Mouse (Mus musculus) embryonic facial prominence, embryonic 12.5 days (tissue): ENCODE data around the gene Dydc2. TPM values are rescaled to one million over a fixed set of nuclear protein-coding genes. Genes with fewer than 3 reads are reported as not detected.
"Not testable (repeated sequence)": the region's sequence is repeated elsewhere in the genome, so short reads cannot be mapped to it uniquely, and the experiment has no call there.

ENCODE experiments used
- ATAC-seq: fragments of 200-750 bp; cut with Nextera tagmentation; 2 replicates; pipeline ENCODE4 v1.8.0; 2017; ENCODE audit not compliant: insufficient number of reproducible peaks, insufficient read depth, low FRiP score, low TSS enrichment
- H3K27ac ChIP-seq: fragments of 300-500 bp; sonication (generic); 2 replicates; pipeline ENCODE4 v1.5.1; 2016; ENCODE audit warnings: mild to moderate bottlenecking
- H3K27me3 ChIP-seq: fragments of 300-500 bp; sonication (generic); 2 replicates; pipeline ENCODE4 v1.6.1; 2016; ENCODE audit warnings: mild to moderate bottlenecking, moderate library complexity
- H3K36me3 ChIP-seq: fragments of 300-500 bp; sonication (generic); 2 replicates; pipeline ENCODE4 v1.6.1; 2016; ENCODE audit warnings: mild to moderate bottlenecking
- H3K4me1 ChIP-seq: fragments of 300-500 bp; sonication (generic); 2 replicates; pipeline ENCODE4 v1.6.1; 2016
- H3K4me2 ChIP-seq: fragments of 300-500 bp; sonication (generic); replicated peaks from 2 replicates; pipeline ENCODE4 v1.6.1; 2016; ENCODE audit warnings: mild to moderate bottlenecking, moderate library complexity
- H3K4me3 ChIP-seq: fragments of 300-500 bp; sonication (generic); 2 replicates; pipeline ENCODE4 v1.5.1; 2016; ENCODE audit warnings: mild to moderate bottlenecking
- H3K9ac ChIP-seq: fragments of 300-500 bp; sonication (generic); 2 replicates; pipeline ENCODE4 v1.6.1; 2016; ENCODE audit warnings: mild to moderate bottlenecking, moderate library complexity
- H3K9me3 ChIP-seq: fragments of 300-500 bp; sonication (generic); 2 replicates; pipeline ENCODE4 v1.6.1; 2016; ENCODE audit warnings: mild to moderate bottlenecking, moderate library complexity
- WGBS: fragments of 180-500 bp; shearing (Covaris S2); methylation state at CpG from one replicate; pipeline ENCODE4 v1.1.7; 2016; 5-methylcytosine and 5-hydroxymethylcytosine counted together
- polyA plus RNA-seq: library from polyadenylated mRNA; unstranded; fragments of >200 nt; fragmentation: Nextera tagmentation; extraction: Ambion mirVana; gene quantifications from 2 replicates; pipeline ENCODE4 v1.2.1, GENCODE M21; 2016

Dydc2 gene
- polyA plus RNA-seq, 1 experiment from 2014 or later = 0.20 TPM

DNA sequence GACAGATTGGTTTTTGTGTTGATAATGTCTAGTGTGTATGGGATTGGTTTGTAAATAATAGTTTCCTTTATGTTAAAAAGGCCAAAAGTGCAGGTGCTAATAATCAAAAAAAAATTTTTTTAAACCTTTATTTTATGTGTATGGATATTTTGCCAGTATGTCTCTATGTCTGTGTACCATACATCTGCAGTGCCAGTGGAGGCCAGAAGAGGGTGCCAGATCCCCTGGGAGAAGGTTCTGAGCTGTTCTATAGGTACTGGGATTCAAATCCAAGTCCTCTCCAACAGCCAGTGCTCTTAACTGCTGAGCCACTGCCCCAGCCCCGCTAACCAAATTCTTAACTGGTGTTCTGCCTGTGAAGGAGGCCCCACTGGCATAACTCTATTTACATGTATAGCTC is 18.5 kb upstream of the Dydc2 start:
- Histone ChIP-seq H3K9me3 (no peaks in the 10 kb centered on the region), H3K4me1 (no peaks in the 10 kb centered on the region), H3K27me3 (no peaks in the 10 kb centered on the region), H3K4me2 (no peak overlapping the region), H3K36me3 (no peaks in the 10 kb centered on the region), H3K9ac (no peak overlapping the region), H3K4me3 (no peak overlapping the region), H3K27ac (no peak overlapping the region)
- 69% methylated on average over 1 of the region's 1 CpGs for WGBS
- ATAC-seq = no peak

DNA sequence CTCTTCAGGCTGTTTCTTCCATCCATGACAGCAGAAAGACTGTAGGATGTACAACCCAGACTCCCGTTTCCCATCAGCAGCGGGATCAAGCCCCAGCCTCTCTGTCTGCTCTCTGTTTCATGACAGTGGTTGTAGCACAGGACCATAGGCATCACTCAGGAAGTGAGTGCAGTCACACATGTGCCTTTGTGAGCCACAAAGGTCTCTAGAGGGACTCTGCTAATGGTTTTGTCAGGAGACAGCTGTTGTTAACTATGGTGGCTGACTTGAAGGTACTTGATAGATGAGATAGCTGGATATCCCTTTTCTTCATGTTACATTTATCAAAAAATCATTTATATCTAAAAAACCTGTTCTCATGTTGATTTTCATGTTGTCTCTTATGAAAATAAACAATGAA is 13.4 kb upstream of the Dydc2 start:
- no peak for ATAC-seq
- H3K9me3 ChIP-seq = no peaks in the 10 kb centered on the region
- H3K4me3 ChIP-seq = no peak overlapping the region
- H3K27me3 ChIP-seq = no peaks in the 10 kb centered on the region
- H3K9ac ChIP-seq = no peak overlapping the region
- WGBS = 80% methylated on average over 2 of the region's 2 CpGs
- H3K4me1 ChIP-seq = no peaks in the 10 kb centered on the region
- no peak overlapping the region for H3K27ac ChIP-seq
- H3K36me3 ChIP-seq = no peaks in the 10 kb centered on the region
- H3K4me2 ChIP-seq = no peak overlapping the region

DNA sequence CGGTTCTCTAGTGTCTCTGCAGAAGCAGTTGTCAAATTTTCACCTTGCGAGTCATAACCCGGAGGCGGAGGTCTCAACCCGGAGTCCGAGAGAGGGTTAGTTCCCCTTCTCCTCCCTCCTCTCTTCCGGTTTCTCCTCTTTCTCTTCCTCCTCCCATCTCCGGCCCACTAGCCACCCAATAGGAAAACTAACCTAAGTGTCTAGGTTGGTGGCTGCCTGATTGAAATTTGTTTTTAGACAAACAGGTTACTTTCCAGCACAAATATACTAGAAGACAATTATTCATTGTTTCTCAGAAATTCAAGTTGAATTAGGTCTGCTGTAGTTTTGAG is 3.9 kb upstream of the Dydc2 start:
- H3K27ac ChIP-seq = no peak overlapping the region
- no peak overlapping the region for H3K9ac ChIP-seq
- WGBS = 3% methylated on average over 8 of the region's 8 CpGs
- ATAC-seq = no peak
- peak overlapping the region; percentile 41 for H3K4me3 ChIP-seq
- H3K9me3 ChIP-seq = no peaks in the 10 kb centered on the region
- H3K27me3 ChIP-seq = no peaks in the 10 kb centered on the region
- peak overlapping the region; percentile 64 for H3K4me2 ChIP-seq
- H3K36me3 ChIP-seq = no peaks in the 10 kb centered on the region
- 0 out of 2 replicates have a peak, but pooled peaks cover 3% of the 10 kb centered on the region for H3K4me1 ChIP-seq

DNA sequence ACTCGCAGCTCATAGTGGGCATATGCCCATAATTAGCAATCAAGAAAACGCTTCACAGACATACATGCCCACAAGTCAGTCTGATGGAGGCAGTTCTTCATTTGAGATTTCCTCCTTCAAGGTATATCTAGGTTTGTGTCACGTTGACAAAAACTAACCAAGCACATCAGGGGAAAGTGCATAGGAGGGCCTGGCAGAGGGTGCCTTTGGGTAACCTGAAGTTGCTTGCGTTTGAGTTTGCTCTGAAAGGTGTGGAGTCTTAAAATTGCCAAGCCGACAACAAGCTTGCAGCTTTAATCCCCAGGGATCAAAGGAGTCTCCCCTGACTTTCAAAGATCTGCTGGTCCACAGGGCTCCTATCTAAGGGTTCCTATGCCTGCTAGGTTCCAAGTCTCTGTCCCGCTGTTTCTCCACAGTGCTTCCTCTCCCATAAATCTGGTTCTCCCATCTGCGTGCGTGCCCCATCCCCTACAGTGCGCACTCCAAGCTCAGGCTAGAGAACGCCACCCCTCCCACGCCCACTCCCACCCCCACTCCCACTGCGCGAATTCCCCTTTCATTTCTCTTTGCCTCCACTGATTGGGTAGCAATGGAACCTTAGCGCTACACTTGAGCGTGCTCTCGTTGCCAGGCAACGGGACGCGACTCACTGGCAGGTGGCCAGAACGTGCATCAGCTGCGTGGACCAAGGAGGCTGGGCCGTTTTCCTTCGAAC is 3.4 kb upstream of the Dydc2 start, which contains the start of gene Dydc1:
Dydc1 (plus strand) TSS at position 683 of the 715 bp plus-strand sequence.
- ATAC-seq = peak; percentile 91
- Histone ChIP-seq H3K4me2 (peak within 1 kb of the TSS; percentile 64), H3K9ac (no peak within 1 kb of the TSS), H3K27ac (no peak within 1 kb of the TSS), H3K9me3 (no peaks in the 10 kb centered on the region), H3K4me1 (0 out of 2 replicates have a peak, but pooled peaks cover 3% of the 10 kb centered on the region), H3K4me3 (peak within 1 kb of the TSS; percentile 41), H3K36me3 (no peaks in the 10 kb centered on the region), H3K27me3 (no peaks in the 10 kb centered on the region)
- WGBS = 14% methylated on average over 23 of the region's 23 CpGs

DNA sequence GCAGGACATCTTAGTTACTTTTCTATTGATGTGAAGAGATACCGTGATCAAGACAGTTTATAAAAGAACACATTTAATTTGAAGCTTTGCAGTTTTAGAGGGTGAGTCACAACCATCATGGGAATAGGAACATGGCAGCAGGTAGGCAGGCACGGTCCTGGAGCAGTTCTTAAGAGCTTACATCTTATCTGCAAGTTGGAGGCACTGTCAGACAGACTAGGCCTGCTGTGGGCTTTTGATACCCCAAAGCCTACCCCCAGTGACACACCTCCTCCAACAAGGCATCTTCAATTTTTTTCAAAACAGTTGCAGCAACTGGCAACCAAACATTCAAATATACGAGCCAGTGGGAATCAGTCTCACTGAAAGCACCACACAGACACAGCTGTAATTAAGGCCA is 1.3 kb upstream of the Dydc2 start:
- no peak overlapping the region for H3K4me3 ChIP-seq
- no peak for ATAC-seq
- no peaks in the 10 kb centered on the region for H3K36me3 ChIP-seq
- H3K27ac ChIP-seq = no peak overlapping the region
- H3K9ac ChIP-seq = no peak overlapping the region
- no peaks in the 10 kb centered on the region for H3K27me3 ChIP-seq
- H3K4me1 ChIP-seq = 0 out of 2 replicates have a peak, but pooled peaks cover 3% of the 10 kb centered on the region
- H3K9me3 ChIP-seq = no peaks in the 10 kb centered on the region
- no peak overlapping the region for H3K4me2 ChIP-seq
- WGBS = 74% methylated on average over 3 of the region's 3 CpGs

DNA sequence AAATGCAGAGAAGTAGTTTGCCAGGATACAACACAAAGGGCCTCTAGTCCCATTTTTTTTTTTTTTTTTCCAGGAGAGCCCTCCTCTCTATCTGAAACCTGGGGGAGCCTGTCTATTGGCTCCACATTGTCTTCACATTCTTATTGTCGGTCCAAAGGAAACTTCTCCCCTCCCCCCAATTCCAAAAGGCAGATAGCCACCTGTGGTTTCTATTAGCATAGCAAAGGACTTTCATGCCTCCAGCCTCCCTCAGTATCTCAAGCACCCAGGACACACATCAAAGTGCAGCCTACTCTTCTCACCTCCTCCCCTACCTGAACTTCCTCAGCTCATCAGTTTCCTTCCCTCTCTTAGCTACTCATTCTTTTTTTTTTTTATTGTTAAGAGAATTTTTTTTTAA is 2.6 kb downstream of the Dydc2 start:
- Histone ChIP-seq H3K27ac (no peak overlapping the region), H3K9me3 (no peaks in the 10 kb centered on the region), H3K36me3 (no peaks in the 10 kb centered on the region), H3K9ac (no peak overlapping the region), H3K4me1 (no peaks in the 10 kb centered on the region), H3K27me3 (no peaks in the 10 kb centered on the region), H3K4me2 (no peak overlapping the region), H3K4me3 (no peak overlapping the region)
- 12% methylated on average over 1 of the region's 1 CpGs for WGBS
- ATAC-seq = no peak

DNA sequence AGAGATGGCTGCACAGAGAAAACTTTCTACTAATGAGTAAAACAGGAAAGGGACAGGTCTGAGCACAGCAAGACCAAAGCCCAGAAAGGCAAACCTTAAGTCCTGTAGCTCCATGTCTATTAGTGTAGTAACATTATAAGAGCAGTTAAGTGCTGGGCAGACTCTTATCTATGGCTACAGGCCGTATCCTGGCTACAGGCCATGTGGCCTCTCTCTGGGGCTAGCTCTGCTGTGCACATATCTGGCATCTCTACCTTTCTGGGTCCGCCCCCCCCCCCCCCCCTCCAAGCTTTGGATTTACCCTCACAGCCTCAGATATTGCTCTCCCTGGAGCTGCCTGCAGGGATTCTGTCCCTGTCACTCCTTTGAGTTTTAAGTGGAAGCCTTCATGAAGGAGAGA is 3.8 kb downstream of the Dydc2 start:
- no peaks in the 10 kb centered on the region for H3K9me3 ChIP-seq
- H3K27me3 ChIP-seq = no peaks in the 10 kb centered on the region
- no peak overlapping the region for H3K4me2 ChIP-seq
- H3K4me1 ChIP-seq = no peaks in the 10 kb centered on the region
- no peak for ATAC-seq
- H3K27ac ChIP-seq = no peak overlapping the region
- H3K4me3 ChIP-seq = no peak overlapping the region
- H3K36me3 ChIP-seq = no peaks in the 10 kb centered on the region
- no peak overlapping the region for H3K9ac ChIP-seq
- 59% methylated on average over 2 of the region's 2 CpGs for WGBS

DNA sequence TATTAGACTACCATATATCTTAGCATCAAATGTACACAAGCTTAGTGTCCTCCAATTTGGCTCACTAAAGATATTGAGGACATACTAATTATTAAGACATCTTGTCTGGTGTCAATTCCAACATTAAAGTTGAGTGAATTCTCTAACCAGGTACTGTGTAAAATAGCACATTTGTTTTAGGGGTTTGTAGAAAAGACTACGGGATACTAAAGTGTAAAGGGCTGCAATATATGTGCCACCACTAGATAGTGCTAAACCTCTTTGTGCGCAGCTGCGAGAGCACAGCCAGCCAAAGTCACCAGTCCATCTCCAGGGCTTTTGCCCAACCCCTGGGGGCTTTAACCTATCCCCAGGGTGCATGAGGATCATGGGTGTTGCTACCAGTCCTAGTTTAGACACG is 15.8 kb downstream of the Dydc2 start:
- H3K9me3 ChIP-seq, H3K36me3 ChIP-seq, H3K27me3 ChIP-seq, H3K4me1 ChIP-seq, ATAC-seq, H3K4me3 ChIP-seq, H3K27ac ChIP-seq, H3K4me2 ChIP-seq, H3K9ac ChIP-seq: not testable (repeated sequence)
- 69% methylated on average over 3 of the region's 4 CpGs for WGBS

DNA sequence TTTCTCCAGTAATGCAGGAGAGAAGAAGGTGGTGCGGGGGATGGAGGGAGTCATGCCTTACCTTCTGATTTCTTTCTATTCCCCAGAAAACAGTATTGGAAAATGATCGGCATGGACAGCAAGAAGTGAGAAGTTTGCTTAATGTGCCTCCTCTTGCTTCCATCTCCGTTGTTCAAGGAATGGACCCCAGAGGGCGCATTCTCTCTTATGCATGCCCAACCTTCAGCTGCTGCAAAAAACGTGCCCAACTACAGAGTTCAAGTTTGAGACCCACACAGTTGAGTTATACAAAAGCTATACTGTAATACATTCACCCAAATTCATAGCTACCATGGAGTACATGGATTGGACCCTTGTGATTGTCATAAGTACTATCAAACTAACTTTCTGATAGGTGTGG is 16.5 kb downstream of the Dydc2 start:
- H3K9ac ChIP-seq = no peak overlapping the region
- H3K36me3 ChIP-seq = no peaks in the 10 kb centered on the region
- H3K4me1 ChIP-seq = no peaks in the 10 kb centered on the region
- no peaks in the 10 kb centered on the region for H3K27me3 ChIP-seq
- no peaks in the 10 kb centered on the region; the same call in 1 of the 2 replicates for H3K9me3 ChIP-seq
- H3K27ac ChIP-seq = no peak overlapping the region
- ATAC-seq = no peak
- 70% methylated on average over 5 of the region's 5 CpGs for WGBS
- no peak overlapping the region for H3K4me3 ChIP-seq
- H3K4me2 ChIP-seq = no peak overlapping the region

DNA sequence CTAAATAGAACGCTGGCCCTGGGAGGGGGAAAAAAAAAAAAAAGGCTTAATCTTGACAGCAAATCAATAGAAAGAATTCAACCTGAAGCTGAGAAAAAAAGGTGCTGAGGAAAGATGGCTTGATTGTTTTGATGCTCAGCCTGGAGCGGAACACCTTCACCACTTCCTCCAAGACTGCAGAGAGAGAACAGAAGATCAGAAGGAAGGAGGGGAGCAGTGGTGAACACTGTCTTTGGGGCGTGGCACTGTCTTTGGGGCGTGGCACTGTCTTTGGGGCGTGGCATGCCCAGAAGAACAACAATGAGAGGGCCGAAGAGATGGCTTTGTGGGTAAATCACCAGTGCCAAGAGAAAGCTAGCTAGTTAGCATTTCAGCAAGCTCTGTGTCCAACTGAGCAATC is 18.5 kb downstream of the Dydc2 start:
- Histone ChIP-seq H3K27ac (no peak overlapping the region), H3K36me3 (no peaks in the 10 kb centered on the region), H3K9ac (no peak overlapping the region), H3K4me1 (no peaks in the 10 kb centered on the region), H3K27me3 (no peaks in the 10 kb centered on the region), H3K9me3 (no peaks in the 10 kb centered on the region; the same call in 1 of the 2 replicates), H3K4me3 (no peak overlapping the region), H3K4me2 (no peak overlapping the region)
- no peak for ATAC-seq
- WGBS = 67% methylated on average over 6 of the region's 6 CpGs

DNA sequence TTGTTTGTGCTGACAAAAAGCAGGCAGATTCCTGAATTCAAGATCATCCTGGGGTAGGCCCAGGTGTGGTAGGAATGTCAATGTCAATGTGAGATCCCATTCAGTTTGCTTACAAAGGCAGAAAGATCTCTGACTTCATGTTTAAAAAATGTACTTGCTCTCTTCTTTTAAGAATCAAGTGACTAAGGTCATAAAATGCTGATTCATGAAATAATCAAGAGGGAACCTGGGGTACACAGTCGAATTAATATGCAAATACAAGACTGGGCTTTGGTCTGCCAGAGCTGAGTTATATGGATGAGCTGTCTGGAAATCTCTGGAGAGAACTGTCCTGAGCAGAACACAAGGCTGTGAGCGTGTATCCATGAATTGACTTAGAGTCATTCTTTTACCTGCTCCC is 21.6 kb downstream of the Dydc2 start:
- no peaks in the 10 kb centered on the region for H3K27me3 ChIP-seq
- ATAC-seq = no peak
- H3K4me3 ChIP-seq = no peak overlapping the region
- no peaks in the 10 kb centered on the region for H3K36me3 ChIP-seq
- H3K4me1 ChIP-seq = no peaks in the 10 kb centered on the region
- WGBS = 77% methylated on average over 2 of the region's 2 CpGs
- no peak overlapping the region for H3K27ac ChIP-seq
- no peak overlapping the region for H3K9ac ChIP-seq
- H3K9me3 ChIP-seq = no peaks in the 10 kb centered on the region
- no peak overlapping the region for H3K4me2 ChIP-seq

DNA sequence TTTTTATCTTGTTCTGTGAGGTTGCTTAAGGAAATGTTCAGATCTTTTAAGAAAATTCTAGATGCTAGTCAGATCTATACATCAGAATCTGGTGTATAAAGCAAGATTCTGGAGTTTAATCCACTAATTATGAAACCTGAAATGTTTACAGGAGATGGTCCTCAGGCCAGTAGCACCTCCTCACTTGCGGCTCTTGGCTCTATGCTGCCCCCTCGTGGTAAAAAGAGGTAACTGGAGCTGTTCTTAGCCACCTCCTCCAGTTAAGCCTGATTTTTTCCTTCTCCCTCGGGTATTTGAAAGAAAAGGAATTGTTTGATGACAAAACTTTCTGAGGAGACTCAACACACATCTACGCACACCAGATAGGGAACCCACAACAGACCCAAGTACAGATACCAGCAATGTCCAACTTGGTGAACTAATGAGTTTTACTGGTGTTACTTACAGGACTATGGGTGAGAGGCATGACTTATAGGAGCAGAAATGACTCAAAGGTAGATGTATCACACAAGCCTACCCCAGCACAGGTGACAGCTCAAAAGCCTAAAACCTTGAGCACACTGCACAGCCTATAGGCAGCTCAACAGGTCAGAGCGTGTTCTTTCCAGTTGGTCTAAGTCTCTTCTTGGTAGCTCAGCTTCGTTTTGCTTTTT is 33.7 kb downstream of the Dydc2 start:
- Histone ChIP-seq H3K4me1 (no peaks in the 10 kb centered on the region), H3K4me3 (no peak overlapping the region), H3K9me3 (no peaks in the 10 kb centered on the region), H3K4me2 (no peak overlapping the region), H3K9ac (no peak overlapping the region), H3K27me3 (no peaks in the 10 kb centered on the region), H3K36me3 (no peaks in the 10 kb centered on the region), H3K27ac (no peak overlapping the region)
- 33% methylated on average over 6 of the region's 6 CpGs for WGBS
- 0 out of 2 replicates have a peak, but pooled peaks have one; percentile 64 for ATAC-seq
